Mouse (Mus musculus) erythroblast, adult 5-6 weeks (primary cell): ENCODE results near the gene Gm4450. TPM values are rescaled to one million over a fixed set of nuclear protein-coding genes. Genes with fewer than 3 reads are reported as not detected.
"Not testable (repeated sequence)": the region's sequence is repeated elsewhere in the genome, so short reads cannot be mapped to it uniquely, and the experiment has no call there.

ENCODE experiments used
- ATAC-seq: replicated peaks from 2 replicates; pipeline ENCODE4 v1.8.0; 2016; ENCODE audit warnings: moderate number of reproducible peaks, mild to moderate bottlenecking, moderate TSS enrichment, inconsistent platforms; ENCODE audit not compliant: poor library complexity, low FRiP score, severe bottlenecking
- total RNA-seq, 2 experiments: library from RNA; stranded (forward) in 1 of 2; stranded (reverse) in 1 of 2; fragments of 150-400 nt in 1 of 2; fragments of 200-764, 138-1000 nt in 1 of 2; gene quantifications; 2 replicates each; pipeline versions ENCODE4 v1.2.3 to v1.2.4; 2015 to 2017; ENCODE audit warnings: low replicate concordance in 2 of 2

Gm4450 gene
- total RNA-seq (2015; ENCODE audit: low replicate concordance) (not detected in 2 replicates), total RNA-seq (2017; ENCODE audit: low replicate concordance) (not detected in 2 replicates)

- ATAC-seq, result not testable (repeated sequence)
Observed at GRCm38 (mm10) chr3:98457026-98457425, at the start of gene Gm4450. TSS of gene Gm4450 (minus strand) at chr3:98457126.

DNA sequence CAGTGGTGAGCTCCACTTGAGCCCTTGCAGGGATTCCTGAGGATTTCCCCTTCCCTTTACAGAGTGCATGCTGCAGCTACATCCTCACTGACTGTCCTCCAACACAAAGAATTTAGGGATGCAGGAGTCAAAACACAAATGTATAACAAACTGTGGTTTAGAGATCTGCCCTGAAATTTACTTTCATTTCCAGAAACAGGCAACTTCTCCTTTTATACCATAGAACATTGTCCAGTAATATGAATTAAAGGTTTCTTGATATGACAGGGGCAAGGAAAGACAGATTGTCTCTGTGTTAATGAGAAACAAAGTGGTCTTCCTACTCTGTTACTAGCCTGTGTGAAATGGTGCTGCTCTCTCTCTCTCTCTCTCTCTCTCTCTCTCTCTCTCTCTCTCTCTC is 40.5 kb upstream of the Gm4450 start:
- not testable (repeated sequence) for ATAC-seq

DNA sequence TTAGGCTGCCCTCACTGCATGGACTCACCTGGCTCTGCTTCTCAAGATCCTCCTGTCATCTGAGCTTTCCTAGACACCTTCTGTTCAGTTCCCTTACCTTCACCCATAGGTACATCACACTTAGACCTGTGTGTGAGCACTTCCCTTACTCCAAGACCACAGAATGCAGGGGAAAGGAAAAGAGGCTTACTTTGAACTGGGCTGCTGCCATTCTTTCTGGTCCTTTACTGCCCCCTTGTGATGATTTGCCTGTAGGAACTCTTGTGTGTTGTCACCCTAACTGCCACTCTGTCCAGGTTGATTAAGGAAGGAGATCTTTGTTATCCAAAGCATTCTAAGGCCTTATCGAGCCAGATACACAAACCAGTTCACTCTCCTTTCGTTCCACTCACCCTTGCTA is 39.8 kb upstream of the Gm4450 start:
- not testable (repeated sequence) for ATAC-seq

DNA sequence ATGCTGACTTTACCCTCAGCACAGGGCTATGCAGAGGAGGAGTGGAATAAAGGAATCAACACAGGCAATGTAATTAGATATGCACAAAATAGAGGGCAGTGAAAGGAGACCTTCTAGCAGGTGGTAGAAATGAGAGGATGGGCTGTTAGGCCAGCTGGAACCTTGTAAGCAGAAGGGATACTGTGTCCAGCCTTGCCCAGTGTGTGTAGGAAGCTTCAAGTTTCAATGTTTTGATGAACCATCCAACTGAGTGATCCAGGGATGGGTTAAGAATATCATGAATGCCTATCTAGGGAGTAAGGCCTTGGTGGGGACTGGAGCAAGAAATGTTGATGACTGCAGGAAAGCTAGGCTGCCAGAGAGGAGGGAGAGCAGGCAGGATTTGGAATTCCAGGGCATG is 38.1 kb upstream of the Gm4450 start:
- ATAC-seq, result not testable (repeated sequence)

DNA sequence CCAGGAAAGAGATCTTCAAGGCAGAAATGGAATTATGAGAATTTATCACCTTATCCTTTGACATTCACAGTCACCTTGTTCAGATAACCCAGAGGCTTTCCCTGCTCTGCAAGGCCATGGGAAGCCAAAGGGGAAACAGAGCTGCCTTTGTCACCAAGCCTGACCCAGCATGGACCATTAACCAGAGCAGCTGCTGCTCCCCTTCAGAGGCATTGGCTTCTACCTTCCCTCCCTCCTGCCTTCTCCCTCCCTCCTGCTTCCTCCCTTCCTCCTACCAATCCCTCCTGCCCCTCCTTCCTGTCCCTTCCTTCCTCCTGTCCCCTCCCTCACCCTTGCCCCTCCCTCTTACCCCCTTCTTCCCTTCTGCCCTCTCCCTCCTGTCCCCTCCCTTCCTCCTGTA is 37.3 kb upstream of the Gm4450 start:
- not testable (repeated sequence) for ATAC-seq

GRCm38 (mm10) chr3:98471499-98471898 is 14.6 kb upstream of the Gm4450 start:
- not testable (repeated sequence) for ATAC-seq

- ATAC-seq, result not testable (repeated sequence)
Observed at GRCm38 (mm10) chr3:98471057-98471456, 14.1 kb upstream of the Gm4450 start.

GRCm38 (mm10) chr3:98469323-98469722 is 12.4 kb upstream of the Gm4450 start:
- ATAC-seq, result not testable (repeated sequence)

DNA sequence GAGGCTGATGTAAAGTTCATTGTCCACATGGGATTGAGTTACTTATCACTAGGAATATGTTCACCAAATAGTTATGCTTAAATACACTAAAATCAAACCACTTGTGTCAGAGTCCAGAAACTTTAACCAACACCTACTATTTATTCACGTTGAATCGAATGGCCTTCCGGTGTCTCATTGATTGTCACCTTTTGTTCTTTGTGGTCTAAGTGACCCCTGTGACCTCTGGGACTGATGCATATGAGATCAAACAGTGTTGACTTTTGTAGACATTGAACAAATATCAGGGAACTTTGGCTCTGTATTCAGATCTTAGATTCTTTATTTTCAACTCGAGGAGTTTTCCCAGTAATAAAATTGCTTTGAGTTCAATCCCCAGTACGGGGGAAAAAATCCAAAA is 3.1 kb downstream of the Gm4450 start:
- ATAC-seq, result not testable (repeated sequence)

DNA sequence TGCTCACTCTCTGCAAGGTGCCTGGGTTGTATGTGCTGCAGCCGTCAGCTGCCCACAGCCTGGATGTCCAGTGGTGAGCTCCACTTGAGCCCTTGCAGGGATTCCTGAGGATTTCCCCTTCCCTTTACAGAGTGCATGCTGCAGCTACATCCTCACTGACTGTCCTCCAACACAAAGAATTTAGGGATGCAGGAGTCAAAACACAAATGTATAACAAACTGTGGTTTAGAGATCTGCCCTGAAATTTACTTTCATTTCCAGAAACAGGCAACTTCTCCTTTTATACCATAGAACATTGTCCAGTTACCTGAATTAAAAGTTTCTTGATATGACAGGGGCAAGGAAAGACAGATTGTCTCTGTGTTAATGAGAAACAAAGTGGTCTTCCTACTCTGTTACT is 13.0 kb downstream of the Gm4450 start:
- ATAC-seq, result not testable (repeated sequence)

GRCm38 (mm10) chr3:98443149-98443779 is 13.7 kb downstream of the Gm4450 start:
- not testable (repeated sequence) for ATAC-seq

DNA sequence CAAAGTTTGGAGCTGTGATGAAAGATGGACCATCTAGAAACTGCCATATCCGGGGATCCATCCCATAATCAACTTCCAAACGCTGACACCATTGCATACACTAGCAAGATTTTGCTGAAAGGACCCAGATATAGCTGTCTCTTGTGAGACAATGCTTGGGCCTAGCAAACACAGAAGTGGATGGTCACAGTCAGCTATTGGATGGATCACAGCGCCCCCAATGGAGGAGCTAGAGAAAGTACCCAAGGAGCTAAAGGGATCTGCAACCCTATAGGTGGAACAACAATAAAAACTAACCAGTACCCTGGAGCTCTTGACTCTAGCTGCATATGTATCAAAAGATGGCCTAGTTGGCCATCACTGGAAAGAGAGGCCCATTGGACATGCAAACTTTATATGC is 14.7 kb downstream of the Gm4450 start:
- not testable (repeated sequence) for ATAC-seq

GRCm38 (mm10) chr3:98435030-98435429 is 21.9 kb downstream of the Gm4450 start:
- no peak for ATAC-seq

- ATAC-seq, result no peak
Observed at GRCm38 (mm10) chr3:98434088-98434816, 22.7 kb downstream of the Gm4450 start.

DNA sequence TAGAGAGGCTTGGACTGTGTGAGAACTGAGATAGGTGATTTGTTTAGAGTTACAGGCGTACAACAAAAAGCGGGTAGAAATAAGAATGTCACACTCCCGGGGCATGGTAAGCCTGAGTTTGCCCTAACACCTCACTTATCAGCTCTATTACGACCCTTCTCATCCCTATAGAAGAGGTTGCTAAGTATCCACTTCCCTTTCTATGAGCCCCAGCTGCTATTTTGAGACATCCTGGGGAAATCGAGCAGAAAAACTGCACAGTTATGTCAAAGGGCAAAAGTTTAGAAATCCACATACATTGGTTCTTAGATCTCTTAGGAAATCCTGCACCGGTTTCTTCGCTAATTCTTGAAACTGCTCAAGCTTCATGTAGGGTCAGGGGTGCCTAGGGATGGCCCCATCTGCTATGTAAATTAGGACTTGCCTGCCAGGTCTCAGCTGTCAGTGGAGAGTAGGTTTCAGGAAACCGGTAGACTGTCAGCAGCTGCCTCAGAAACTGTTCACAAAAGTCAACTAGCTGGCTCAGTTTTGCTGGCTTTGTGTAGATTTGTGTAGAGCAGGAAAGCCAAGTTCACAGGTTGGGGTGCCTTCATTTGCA is 27.9 kb downstream of the Gm4450 start:
- no peak for ATAC-seq

DNA sequence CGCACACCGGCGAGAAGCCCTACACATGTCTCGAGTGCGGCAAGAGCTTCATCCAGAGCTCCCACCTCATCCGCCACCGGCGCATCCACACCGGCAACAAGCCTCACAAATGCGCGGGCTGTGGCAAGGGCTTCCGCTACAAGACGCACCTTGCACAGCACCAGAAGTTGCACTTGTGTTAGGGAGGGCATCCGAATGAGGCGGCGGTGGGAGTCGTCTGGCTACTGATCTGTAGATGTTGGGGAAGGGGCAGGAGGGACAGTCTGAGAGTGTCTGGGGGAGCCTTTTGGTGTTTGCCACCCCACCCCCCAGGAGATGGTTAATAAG is 28.5 kb downstream of the Gm4450 start:
- no peak for ATAC-seq

DNA sequence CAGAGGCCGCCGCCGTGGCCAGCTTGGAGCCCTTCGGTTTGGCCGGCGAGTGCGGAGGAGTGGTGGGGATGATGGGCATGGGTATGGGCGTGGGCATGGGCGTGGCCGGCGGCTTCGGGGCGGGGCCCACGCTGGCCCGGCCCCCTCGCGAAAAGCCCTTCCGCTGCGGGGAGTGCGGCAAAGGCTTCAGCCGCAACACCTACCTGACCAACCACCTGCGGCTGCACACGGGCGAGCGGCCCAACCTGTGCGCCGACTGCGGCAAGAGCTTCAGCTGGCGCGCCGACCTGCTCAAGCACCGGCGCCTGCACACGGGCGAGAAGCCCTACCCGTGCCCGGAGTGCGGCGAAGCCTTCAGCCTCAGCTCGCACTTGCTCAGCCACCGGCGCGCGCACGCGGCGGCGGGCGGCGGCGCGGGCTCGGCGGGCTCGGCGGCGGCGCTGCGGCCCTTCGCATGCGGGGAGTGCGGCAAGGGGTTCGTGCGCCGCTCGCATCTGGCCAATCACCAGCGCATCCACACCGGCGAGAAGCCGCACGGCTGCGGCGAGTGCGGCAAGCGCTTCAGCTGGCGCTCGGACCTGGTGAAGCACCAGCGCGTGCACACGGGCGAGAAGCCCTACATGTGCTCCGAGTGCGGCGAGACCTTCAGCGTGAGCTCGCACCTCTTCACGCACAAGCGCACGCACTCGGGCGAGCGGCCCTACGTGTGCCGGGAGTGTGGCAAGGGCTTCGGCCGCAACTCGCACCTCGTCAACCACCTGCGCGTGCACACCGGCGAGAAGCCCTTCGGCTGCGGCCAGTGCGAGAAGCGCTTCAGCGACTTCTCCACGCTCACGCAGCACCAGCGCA is 29.1 kb downstream of the Gm4450 start:
- ATAC-seq, result no peak

DNA sequence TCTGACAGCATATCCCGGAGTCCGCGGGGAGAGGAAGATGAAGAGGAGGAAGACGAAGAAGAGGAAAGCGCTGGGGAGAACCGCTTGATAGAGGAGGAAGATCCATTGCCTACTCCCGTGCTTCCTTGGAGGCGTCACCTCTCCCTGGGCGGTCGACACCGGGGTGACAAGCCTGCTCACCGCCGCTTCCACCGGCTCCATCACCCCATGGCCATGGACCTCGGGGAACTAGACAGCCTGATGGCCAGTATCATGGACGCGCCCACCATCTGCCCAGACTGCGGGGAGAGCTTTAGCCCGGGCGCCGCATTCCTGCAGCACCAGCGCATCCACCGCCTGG is 29.7 kb downstream of the Gm4450 start:
- no peak; the same call in 1 of the 2 replicates for ATAC-seq

DNA sequence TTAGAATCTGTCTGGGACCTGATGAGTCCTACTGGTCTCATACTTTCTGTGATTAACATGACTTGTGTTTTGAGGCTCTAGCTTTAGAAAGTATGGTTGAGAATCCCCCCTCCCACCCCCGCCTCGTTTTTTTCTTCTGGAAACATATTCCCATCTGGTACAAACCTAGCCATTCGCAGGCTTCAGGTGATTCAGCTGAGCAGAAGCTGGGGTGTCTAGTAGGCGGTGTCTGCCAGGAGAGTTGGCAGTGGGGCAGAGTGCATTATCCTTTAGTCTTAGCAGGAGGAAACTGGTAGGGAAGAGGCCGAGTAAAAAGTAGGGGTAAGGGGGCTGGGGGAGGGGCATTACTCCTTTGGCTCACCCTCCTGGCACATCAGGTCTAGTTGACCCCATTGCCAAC is 30.2 kb downstream of the Gm4450 start:
- ATAC-seq, result no peak

DNA sequence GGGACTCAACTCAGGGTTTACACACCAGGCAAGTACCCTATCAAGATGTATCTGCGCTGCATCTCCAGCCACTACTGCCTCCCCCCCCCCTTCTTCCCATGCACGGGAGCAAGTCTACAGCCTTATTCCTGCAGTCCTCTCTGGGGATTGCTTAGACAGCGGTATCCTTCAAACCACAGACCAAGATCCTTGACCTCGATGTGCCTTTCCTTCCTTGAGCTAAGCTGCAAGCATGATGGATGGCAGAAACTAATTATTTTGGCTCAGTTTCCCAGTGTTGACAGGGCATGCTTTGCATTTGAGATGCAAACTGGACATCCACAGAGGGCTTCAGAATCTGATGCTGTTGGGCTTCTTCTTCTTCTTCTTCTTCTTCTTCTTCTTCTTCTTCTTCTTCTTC is 34.0 kb downstream of the Gm4450 start:
- no peak for ATAC-seq

GRCm38 (mm10) chr3:98419786-98420070 is 37.2 kb downstream of the Gm4450 start:
- no peak for ATAC-seq
